Mouse (Mus musculus): ENCODE data around the gene Paqr9.

DNA sequence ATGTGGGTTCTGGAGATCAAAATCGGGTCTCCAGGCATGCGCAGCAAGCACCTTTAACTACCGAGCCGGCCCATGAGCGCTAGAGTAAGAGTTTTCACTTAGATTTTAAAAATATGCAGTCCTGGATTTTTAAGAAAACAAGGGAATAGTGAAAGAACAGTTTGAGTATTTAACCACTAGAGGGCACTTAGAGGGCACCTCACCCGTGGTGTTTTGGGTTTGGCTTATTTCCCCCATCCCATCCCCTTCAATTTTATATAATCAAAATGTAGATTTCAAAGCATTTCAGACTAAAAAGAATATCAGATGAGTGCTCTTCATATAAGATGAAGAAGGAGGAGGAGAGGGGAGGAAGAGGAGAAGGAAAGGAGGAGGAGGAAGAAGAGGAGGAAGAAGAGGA, 25.6 kb upstream of the Paqr9 start:
- peak; percentile 32 for TF ChIP-seq CTCF (IDR thresholded peaks at IDR 0.05; ENCODE audit: low read depth)
- TF ChIP-seq EP300 (IDR thresholded peaks at IDR 0.05; ENCODE audit: low read depth) = no peak
